Mouse (Mus musculus) hindbrain, embryonic 11.5 days (tissue): ENCODE measurements around the gene Tsc22d3. TPM values are rescaled to one million over a fixed set of nuclear protein-coding genes. Genes with fewer than 3 reads are reported as not detected.
"Not testable (repeated sequence)": the region's sequence is repeated elsewhere in the genome, so short reads cannot be mapped to it uniquely, and the experiment has no call there.

Experiments used
- ATAC-seq: fragments of 200-750 bp; cut with Nextera tagmentation; 2 replicates; pipeline ENCODE4 v1.8.0; 2017; ENCODE audit warnings: mild to moderate bottlenecking, moderate TSS enrichment, moderate library complexity; ENCODE audit not compliant: low FRiP score
- DNase-seq: peaks from one replicate; pipeline ENCODE4 v3.0.0-alpha.2; 2015; ENCODE audit warnings: low spot score
- H3K27ac ChIP-seq: fragments of 300-500 bp; sonication (generic); 2 replicates; pipeline ENCODE4 v1.5.1; 2014; ENCODE audit warnings: mild to moderate bottlenecking, low read depth, low read length
- H3K27me3 ChIP-seq: fragments of 300-500 bp; sonication (generic); 2 replicates; pipeline ENCODE4 v1.6.1; 2014; ENCODE audit warnings: mild to moderate bottlenecking, low read length, moderate library complexity, mixed read lengths; ENCODE audit not compliant: control insufficient read depth, insufficient read depth
- H3K36me3 ChIP-seq: fragments of 300-500 bp; sonication (generic); 2 replicates; pipeline ENCODE4 v1.6.1; 2014; ENCODE audit warnings: mild to moderate bottlenecking, low read length, moderate library complexity, mixed read lengths; ENCODE audit not compliant: control insufficient read depth, insufficient read depth
- H3K4me1 ChIP-seq: fragments of 300-500 bp; sonication (generic); replicated peaks from 2 replicates; pipeline ENCODE4 v1.6.1; 2014; ENCODE audit warnings: low read length, mixed read lengths; ENCODE audit not compliant: control insufficient read depth, insufficient read depth
- H3K4me2 ChIP-seq: fragments of 300-500 bp; sonication (generic); replicated peaks from 2 replicates; pipeline ENCODE4 v1.6.1; 2014; ENCODE audit warnings: mild to moderate bottlenecking, low read depth, low read length
- H3K4me3 ChIP-seq: fragments of 300-500 bp; sonication (generic); 2 replicates; pipeline ENCODE4 v1.5.1; 2014; ENCODE audit warnings: low read depth, low read length
- H3K9ac ChIP-seq: fragments of 300-500 bp; sonication (generic); 2 replicates; pipeline ENCODE4 v1.6.1; 2014; ENCODE audit warnings: low read depth, low read length
- H3K9me3 ChIP-seq: fragments of 300-500 bp; sonication (generic); 2 replicates; pipeline ENCODE4 v1.6.1; 2016; ENCODE audit warnings: low read length; ENCODE audit not compliant: control insufficient read depth
- WGBS: fragments of 180-500 bp; shearing (Covaris S2); extraction: QIAGEN DNeasy Blood & Tissue Kit; methylation state at CpG from one replicate; pipeline ENCODE4 v1.1.7; 2014; 5-methylcytosine and 5-hydroxymethylcytosine counted together
- polyA plus RNA-seq: library from polyadenylated mRNA; unstranded; fragments of >200 nt; fragmentation: Nextera tagmentation; extraction: Ambion mirVana; gene quantifications from 2 replicates; pipeline ENCODE4 v1.2.1, GENCODE M21; 2014

The Tsc22d3 gene
- polyA plus RNA-seq, 1 experiment from 2014 or later = 147 TPM

DNA sequence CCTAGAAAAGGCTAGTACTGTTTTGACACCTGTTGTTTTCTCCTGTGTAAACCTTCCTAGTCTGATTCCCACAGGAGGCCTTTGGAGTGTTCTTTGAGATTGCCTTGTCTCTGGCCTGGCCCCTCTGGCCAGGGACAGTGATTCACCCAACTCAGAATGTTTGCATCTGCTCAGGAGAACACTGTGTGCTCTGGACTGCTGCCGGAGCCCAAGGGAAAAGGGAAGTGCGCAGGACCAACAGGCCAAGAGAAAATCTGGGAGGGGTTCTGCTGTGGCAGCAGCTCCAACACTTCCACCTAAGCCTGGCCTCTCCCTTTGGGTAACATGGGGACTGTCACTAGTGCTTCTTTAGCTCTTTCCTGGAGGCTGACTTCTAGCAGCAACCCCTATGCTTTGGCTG, 87.1 kb downstream of the Tsc22d3 start:
- no peak for DNase-seq

DNA sequence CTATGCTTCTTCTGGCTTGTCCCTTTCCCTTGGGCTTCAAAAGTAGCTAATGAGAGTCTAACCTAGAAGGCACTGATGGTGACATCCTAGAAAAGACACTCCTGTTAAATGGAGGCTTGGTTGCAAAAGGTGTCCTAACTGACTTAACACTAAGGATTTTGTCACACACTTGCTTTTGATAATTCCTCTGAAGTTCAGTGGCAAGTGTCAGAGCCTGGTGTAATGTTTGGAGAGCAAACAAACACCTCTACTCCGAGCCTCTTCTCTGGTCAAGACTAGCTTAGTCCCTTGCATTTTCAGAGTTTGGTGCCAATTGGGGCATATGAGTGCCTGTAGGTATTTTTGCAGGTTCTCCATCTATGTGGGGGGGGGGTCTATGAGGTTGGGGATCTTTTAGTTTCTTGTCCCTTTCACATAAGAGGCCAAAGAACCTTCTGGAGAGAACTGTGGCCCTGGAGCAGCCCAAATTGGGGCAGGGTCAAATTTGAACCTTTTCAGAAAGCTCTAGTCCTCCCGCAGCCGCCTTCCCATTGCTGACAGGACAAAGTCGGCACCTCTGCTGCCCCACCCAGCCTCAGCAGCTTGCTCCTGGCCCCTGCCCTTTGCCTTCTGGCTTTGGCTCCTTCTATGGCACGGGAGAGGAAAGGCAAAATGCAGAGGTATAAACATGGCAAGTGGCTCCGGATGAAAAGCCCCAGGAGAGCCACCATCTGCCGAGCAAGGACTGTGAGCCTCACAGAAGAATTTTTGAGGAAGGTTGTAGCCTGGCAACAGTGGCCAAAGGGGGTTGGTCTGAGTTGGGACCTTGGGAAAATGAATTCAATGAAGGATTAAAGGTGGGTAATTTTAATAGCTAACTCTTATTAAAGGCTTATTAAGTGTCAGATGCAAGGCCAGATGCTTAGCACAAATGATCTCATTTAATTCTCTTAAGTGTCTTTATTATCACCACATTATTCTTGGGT, 88.5 kb downstream of the Tsc22d3 start:
- no peaks in the 10 kb centered on the region for H3K4me1 ChIP-seq
- H3K36me3 ChIP-seq = no peaks in the 10 kb centered on the region
- H3K27me3 ChIP-seq = peaks cover 2% of the 10 kb centered on the region; the same call in 1 of the 2 replicates
- no peak overlapping the region for H3K4me3 ChIP-seq
- DNase-seq = peak; percentile 31
- 42% methylated on average over 7 of the region's 7 CpGs for WGBS
- H3K4me2 ChIP-seq = no peak overlapping the region
- ATAC-seq = 0 out of 2 replicates have a peak, but pooled peaks have one; percentile 49
- H3K9me3 ChIP-seq = no peaks in the 10 kb centered on the region
- no peak overlapping the region for H3K9ac ChIP-seq
- H3K27ac ChIP-seq = no peak overlapping the region

More for the DNA sequence above, 87.1 kb downstream of the Tsc22d3 start:
- Histone ChIP-seq H3K9me3 (no peaks in the 10 kb centered on the region), H3K36me3 (no peaks in the 10 kb centered on the region), H3K4me3 (no peak overlapping the region), H3K4me1 (no peaks in the 10 kb centered on the region), H3K4me2 (no peak overlapping the region), H3K27ac (no peak overlapping the region), H3K27me3 (peaks cover 6% of the 10 kb centered on the region; the same call in 1 of the 2 replicates), H3K9ac (no peak overlapping the region)
- WGBS = 75% methylated on average over 2 of the region's 2 CpGs
- no peak for ATAC-seq

DNA sequence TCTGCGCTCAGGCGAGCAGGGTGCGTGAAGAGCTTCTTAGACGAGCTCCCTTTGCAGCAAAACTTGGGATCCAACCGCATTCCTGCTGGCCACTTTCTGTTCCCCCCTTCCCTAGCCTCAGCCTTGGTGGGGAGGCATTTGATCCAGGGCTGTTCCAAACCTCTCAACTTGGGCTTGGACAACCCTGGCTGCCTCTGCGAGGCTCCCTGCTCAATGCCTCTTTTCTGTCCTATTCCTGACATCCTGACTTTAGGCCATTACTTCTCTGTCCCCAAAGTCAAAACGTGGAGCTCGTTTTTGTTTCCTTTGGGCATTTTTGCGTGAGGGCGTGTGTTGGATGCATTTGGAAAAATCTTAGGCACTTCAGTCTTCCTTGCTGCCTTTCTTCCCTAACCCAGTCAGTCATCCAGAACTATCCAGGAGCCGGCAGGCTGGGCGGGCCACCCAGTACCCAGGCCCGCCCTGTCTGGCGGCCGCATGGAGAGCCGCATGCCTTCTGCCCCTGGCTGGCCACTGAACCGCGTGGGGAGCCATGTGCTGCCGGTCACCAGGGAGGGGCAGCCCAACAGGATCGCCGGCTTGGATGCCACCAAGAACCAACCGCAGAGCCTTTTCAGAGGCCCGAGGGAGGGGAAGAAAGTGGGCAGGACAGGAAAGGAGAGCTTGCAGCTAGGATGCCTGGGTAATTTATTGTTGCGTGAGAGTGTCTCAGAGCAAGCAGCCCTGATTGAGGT, 89.6 kb downstream of the Tsc22d3 start:
- Histone ChIP-seq H3K27ac (no peak overlapping the region), H3K9me3 (no peaks in the 10 kb centered on the region), H3K4me2 (no peak overlapping the region; the same call in 1 of the 2 replicates), H3K27me3 (peaks cover 2% of the 10 kb centered on the region; the same call in 1 of the 2 replicates), H3K9ac (no peak overlapping the region), H3K4me1 (no peaks in the 10 kb centered on the region), H3K36me3 (no peaks in the 10 kb centered on the region), H3K4me3 (no peak overlapping the region)
- DNase-seq (peak; percentile 34), ATAC-seq (peak; percentile 53; the same call in 1 of the 2 replicates)
- 28% methylated on average over 24 of the region's 24 CpGs for WGBS

DNA sequence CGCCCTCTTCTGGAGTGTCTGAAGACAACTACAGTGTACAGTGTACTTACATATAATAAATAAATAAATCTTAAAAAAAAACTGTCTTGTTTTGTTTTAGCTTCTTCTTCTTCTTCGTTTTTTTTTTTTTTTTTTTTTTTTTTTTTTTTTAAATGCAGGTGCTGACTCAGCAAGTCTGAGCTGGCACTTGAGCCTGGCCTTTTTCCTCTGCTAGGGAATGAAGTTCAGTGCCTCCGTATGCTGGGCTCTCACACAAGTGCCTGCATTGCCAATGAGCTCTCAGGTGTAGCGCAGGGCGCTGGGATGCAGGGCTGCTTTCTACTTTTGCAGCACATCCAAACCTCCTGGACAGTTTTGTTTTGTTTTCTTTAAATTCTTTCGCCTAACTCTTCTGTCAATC, 90.6 kb downstream of the Tsc22d3 start:
- Histone ChIP-seq H3K4me1 (no peaks in the 10 kb centered on the region), H3K4me3 (no peak overlapping the region), H3K27ac (no peak overlapping the region), H3K27me3 (peaks cover 2% of the 10 kb centered on the region; the same call in 1 of the 2 replicates), H3K36me3 (no peaks in the 10 kb centered on the region), H3K9ac (no peak overlapping the region), H3K9me3 (no peaks in the 10 kb centered on the region), H3K4me2 (no peak overlapping the region)
- no peak for ATAC-seq
- 62% methylated on average over 5 of the region's 6 CpGs for WGBS
- no peak for DNase-seq

DNA sequence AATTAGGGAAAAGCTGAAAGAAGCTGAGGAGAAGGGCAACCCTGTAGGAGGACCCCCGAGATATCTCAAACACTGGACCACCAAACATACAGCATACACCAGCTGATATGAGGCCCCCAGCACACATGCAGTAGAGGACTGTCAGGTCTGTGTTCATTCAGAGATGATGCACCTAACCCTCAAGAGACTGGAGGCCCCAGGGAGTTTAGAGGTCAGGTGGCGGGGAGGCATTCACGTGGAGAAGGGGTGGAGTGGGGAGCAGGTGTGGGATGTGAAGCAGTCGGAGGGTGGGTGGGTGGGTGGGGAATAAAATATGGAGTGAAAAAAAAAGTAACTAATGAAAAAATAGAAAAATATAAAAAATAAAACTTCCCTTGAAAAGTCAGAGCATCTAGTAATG, 91.7 kb downstream of the Tsc22d3 start:
- H3K27me3 ChIP-seq, H3K4me3 ChIP-seq, H3K36me3 ChIP-seq, H3K9ac ChIP-seq, DNase-seq, ATAC-seq, H3K9me3 ChIP-seq, H3K27ac ChIP-seq, H3K4me2 ChIP-seq, H3K4me1 ChIP-seq: not testable (repeated sequence)
- 60% methylated on average over 4 of the region's 4 CpGs for WGBS

DNA sequence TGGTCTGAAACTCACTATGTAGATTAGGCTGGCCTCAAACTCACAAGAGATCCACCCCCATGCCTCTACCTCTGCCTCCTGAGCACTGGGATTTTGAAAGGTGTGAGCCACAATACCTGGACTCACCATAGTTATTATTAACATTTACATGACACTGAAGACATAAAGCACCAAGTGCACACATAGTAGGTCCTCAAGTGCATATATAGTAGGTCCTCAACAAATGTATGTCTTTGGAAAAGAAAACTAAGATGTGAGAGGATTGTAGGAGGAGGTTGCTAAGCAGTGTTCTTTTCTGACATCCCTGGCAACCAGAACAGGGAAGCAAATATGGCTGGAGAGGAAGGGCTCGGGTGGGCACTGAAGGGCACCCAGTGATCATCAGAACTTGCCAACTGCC, 93.1 kb downstream of the Tsc22d3 start:
- H3K4me1 ChIP-seq = no peaks in the 10 kb centered on the region
- no peaks in the 10 kb centered on the region for H3K36me3 ChIP-seq
- H3K4me2 ChIP-seq = no peak overlapping the region
- 86% methylated on average over 1 of the region's 1 CpGs for WGBS
- no peak overlapping the region for H3K27ac ChIP-seq
- no peak for DNase-seq
- peaks cover 2% of the 10 kb centered on the region; the same call in 1 of the 2 replicates for H3K27me3 ChIP-seq
- ATAC-seq = no peak
- H3K4me3 ChIP-seq = no peak overlapping the region
- no peak overlapping the region for H3K9ac ChIP-seq
- no peaks in the 10 kb centered on the region for H3K9me3 ChIP-seq

- DNase-seq (no peak), ATAC-seq (no peak)
- 68% methylated on average over 6 of the region's 6 CpGs for WGBS
- no peak overlapping the region for H3K27ac ChIP-seq
- no peak overlapping the region for H3K9ac ChIP-seq
- H3K4me3 ChIP-seq = no peak overlapping the region
- no peak overlapping the region for H3K4me2 ChIP-seq
- H3K36me3 ChIP-seq = no peaks in the 10 kb centered on the region
- no peaks in the 10 kb centered on the region for H3K9me3 ChIP-seq
- no peaks in the 10 kb centered on the region; the same call in 1 of the 2 replicates for H3K27me3 ChIP-seq
- no peaks in the 10 kb centered on the region for H3K4me1 ChIP-seq
Observed at GRCm38 (mm10) chrX:140506436-140507180, 93.9 kb downstream of the Tsc22d3 start.

GRCm38 (mm10) chrX:140505497-140506238, 94.8 kb downstream of the Tsc22d3 start:
- Histone ChIP-seq H3K9me3 (no peaks in the 10 kb centered on the region), H3K27me3 (peaks cover 2% of the 10 kb centered on the region), H3K9ac (no peak overlapping the region), H3K36me3 (no peaks in the 10 kb centered on the region), H3K4me3 (no peak overlapping the region), H3K4me1 (no peaks in the 10 kb centered on the region), H3K4me2 (no peak overlapping the region), H3K27ac (no peak overlapping the region)
- WGBS = 46% methylated on average over 15 of the region's 15 CpGs
- ATAC-seq = peak; percentile 78
- DNase-seq = peak; percentile 26
